Mouse (Mus musculus): ENCODE measurements around the gene Foxo6. TPM values are rescaled to one million over a fixed set of nuclear protein-coding genes. Genes with fewer than 3 reads are reported as not detected.

The Foxo6 gene
- polyA plus RNA-seq, 1 experiment from 2014 or later: 0.13 TPM

DNA sequence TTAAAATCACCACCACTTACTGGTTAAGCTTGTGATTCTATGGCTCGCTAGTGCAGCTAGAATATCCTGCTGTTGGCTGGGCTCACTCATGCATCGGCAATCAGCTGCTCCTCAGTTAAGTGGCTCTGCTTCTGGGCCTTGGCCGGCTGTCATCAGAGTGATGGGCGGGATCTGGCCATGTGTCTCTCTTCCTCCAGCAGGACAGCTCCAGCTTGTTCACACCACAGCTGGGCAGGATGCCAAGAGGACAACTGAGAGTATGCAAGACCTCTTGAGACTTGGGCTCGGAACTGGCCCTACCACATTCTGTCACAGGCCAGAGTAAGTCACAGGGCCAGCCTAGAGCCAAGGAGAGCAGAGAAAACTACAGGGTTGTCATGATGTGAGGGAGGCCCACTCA, 39.7 kb downstream of the Foxo6 start:
- H3K4me3 ChIP-seq (ENCODE audit: low read depth, low read length): no peak overlapping the region
- H3K27ac ChIP-seq (ENCODE audit: low read length): no peak overlapping the region
- no peak overlapping the region for H3K4me2 ChIP-seq (replicated peaks; ENCODE audit: low read depth, low read length)
- no peaks in the 10 kb centered on the region for H3K36me3 ChIP-seq (ENCODE audit: insufficient read depth, low read length)
- no peak overlapping the region for H3K9ac ChIP-seq (replicated peaks; ENCODE audit: low read depth)
- TF ChIP-seq CTCF (IDR thresholded peaks at IDR 0.05) (no peak), EP300 (IDR thresholded peaks at IDR 0.05) (peak; percentile 68)
- WGBS: 14% methylated on average over 5 of the region's 5 CpGs
- H3K4me1 ChIP-seq (ENCODE audit: insufficient read depth, low read depth, low read length): peaks cover 12% of the 10 kb centered on the region
- peak; percentile 96 for DNase-seq (ENCODE audit: low spot score)
- ATAC-seq: peak; percentile 90
- H3K9me3 ChIP-seq (ENCODE audit: low read length): no peaks in the 10 kb centered on the region
- H3K27me3 ChIP-seq (replicated peaks; ENCODE audit: insufficient read depth, low read length): no peaks in the 10 kb centered on the region

DNA sequence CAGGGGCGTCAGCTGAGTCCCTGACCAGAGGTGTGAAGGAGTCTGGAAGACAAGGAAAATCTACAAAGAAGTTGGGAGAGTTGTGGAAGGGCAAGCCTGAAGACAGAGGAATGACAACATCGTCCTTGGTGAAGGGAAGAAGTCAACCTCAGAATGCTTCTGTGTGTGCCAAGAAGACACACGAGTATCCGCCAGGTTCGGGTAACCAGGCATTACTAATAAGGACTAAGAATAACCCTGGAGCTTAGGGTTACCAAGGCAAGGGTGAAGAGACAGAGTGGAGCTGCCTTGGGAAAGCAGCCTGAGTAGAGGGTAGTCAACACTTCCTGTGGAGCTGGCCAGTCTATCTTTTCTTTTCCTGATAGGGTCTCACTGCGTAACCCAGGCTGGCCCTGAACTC, 41.1 kb downstream of the Foxo6 start:
- Histone ChIP-seq H3K9ac (replicated peaks; ENCODE audit: low read depth) (no peak overlapping the region), H3K36me3 (ENCODE audit: insufficient read depth, low read length) (no peaks in the 10 kb centered on the region), H3K4me3 (ENCODE audit: low read depth, low read length) (no peak overlapping the region), H3K4me1 (ENCODE audit: insufficient read depth, low read depth, low read length) (peaks cover 12% of the 10 kb centered on the region), H3K9me3 (ENCODE audit: low read length) (no peaks in the 10 kb centered on the region), H3K27ac (ENCODE audit: low read length) (no peak overlapping the region), H3K4me2 (replicated peaks; ENCODE audit: low read depth, low read length) (no peak overlapping the region), H3K27me3 (replicated peaks; ENCODE audit: insufficient read depth, low read length) (no peaks in the 10 kb centered on the region)
- no peak for TF ChIP-seq EP300 (IDR thresholded peaks at IDR 0.05)
- TF ChIP-seq CTCF (IDR thresholded peaks at IDR 0.05): no peak
- no peak for DNase-seq (ENCODE audit: low spot score)
- 91% methylated on average over 6 of the region's 6 CpGs for WGBS
- ATAC-seq: no peak

DNA sequence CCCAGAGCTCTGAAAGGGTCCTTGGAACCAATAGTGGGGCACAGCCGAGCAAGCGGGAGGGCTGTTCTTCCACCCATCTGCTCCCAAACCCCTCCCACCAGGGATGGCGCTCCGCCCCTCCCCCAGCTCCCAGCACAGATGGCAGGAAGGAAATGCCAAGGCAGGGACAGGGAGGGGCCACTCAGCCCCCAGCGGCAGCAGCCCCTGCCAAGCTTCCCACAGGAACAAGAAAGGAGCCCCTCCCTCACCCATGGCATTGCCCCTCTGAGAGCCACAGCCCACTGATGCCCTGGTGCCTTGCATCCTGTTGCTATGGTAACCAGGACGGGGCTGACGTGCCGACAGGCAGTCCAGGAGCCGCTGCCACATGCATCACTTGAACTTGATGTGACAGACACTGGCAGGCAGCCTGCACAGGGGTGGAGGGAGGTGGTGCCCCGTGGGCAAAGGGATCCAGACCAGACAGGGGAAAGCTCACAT, 44.3 kb downstream of the Foxo6 start:
- H3K4me3 ChIP-seq (ENCODE audit: low read depth, low read length): no peak overlapping the region
- H3K36me3 ChIP-seq (ENCODE audit: insufficient read depth, low read length): no peaks in the 10 kb centered on the region
- WGBS: 3% methylated on average over 10 of the region's 10 CpGs
- no peaks in the 10 kb centered on the region for H3K9me3 ChIP-seq (ENCODE audit: low read length)
- no peak overlapping the region for H3K9ac ChIP-seq (replicated peaks; ENCODE audit: low read depth)
- no peak for TF ChIP-seq CTCF (IDR thresholded peaks at IDR 0.05)
- TF ChIP-seq EP300 (IDR thresholded peaks at IDR 0.05): no peak; the same call in 1 of the 2 replicates
- DNase-seq (ENCODE audit: low spot score) (peak; percentile 68), ATAC-seq (peak; percentile 56)
- H3K4me1 ChIP-seq (ENCODE audit: insufficient read depth, low read depth, low read length): no peaks in the 10 kb centered on the region
- no peaks in the 10 kb centered on the region for H3K27me3 ChIP-seq (replicated peaks; ENCODE audit: insufficient read depth, low read length)
- H3K4me2 ChIP-seq (replicated peaks; ENCODE audit: low read depth, low read length): no peak overlapping the region
- no peak overlapping the region for H3K27ac ChIP-seq (ENCODE audit: low read length)

GRCm38 (mm10) chr4:120241106-120241505, 46.0 kb downstream of the Foxo6 start:
- 57% methylated on average over 3 of the region's 3 CpGs for WGBS
- no peak overlapping the region for H3K27ac ChIP-seq (ENCODE audit: low read length)
- H3K9ac ChIP-seq (replicated peaks; ENCODE audit: low read depth): no peak overlapping the region
- H3K27me3 ChIP-seq (replicated peaks; ENCODE audit: insufficient read depth, low read length): no peaks in the 10 kb centered on the region
- TF ChIP-seq CTCF (IDR thresholded peaks at IDR 0.05) (no peak), EP300 (IDR thresholded peaks at IDR 0.05) (no peak)
- DNase-seq (ENCODE audit: low spot score): no peak
- no peaks in the 10 kb centered on the region for H3K4me1 ChIP-seq (ENCODE audit: insufficient read depth, low read depth, low read length)
- H3K36me3 ChIP-seq (ENCODE audit: insufficient read depth, low read length): no peaks in the 10 kb centered on the region
- H3K9me3 ChIP-seq (ENCODE audit: low read length): no peaks in the 10 kb centered on the region
- no peak for ATAC-seq
- no peak overlapping the region for H3K4me2 ChIP-seq (replicated peaks; ENCODE audit: low read depth, low read length)
- no peak overlapping the region for H3K4me3 ChIP-seq (ENCODE audit: low read depth, low read length)

DNA sequence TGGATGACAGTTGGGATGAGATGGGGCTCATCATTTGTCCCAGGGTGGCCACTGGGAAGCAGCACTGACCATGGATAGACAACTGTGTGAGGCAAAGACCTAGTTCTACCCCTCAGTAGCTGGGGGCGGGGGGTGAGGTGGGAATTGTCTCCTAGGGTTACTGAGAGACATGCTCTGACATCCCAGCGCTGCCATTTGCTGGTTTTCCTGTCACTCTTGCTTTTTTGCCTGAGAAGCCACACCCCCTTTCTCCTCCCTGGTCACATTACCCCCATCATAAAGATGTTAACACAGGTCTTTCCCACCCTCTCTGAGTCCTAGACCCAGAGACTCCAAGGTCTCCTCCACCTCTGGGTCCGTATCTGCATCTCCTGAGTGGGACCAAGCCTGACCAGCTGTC, 47.7 kb downstream of the Foxo6 start:
- WGBS: 65% methylated on average over 3 of the region's 3 CpGs
- DNase-seq (ENCODE audit: low spot score) (no peak), ATAC-seq (no peak)
- Histone ChIP-seq H3K4me1 (ENCODE audit: insufficient read depth, low read depth, low read length) (no peaks in the 10 kb centered on the region), H3K27me3 (replicated peaks; ENCODE audit: insufficient read depth, low read length) (no peaks in the 10 kb centered on the region), H3K4me3 (ENCODE audit: low read depth, low read length) (no peak overlapping the region), H3K9me3 (ENCODE audit: low read length) (no peaks in the 10 kb centered on the region), H3K36me3 (ENCODE audit: insufficient read depth, low read length) (no peaks in the 10 kb centered on the region), H3K9ac (replicated peaks; ENCODE audit: low read depth) (no peak overlapping the region), H3K4me2 (replicated peaks; ENCODE audit: low read depth, low read length) (no peak overlapping the region), H3K27ac (ENCODE audit: low read length) (no peak overlapping the region)
- TF ChIP-seq CTCF (IDR thresholded peaks at IDR 0.05): no peak

GRCm38 (mm10) chr4:120233243-120233642, 53.9 kb downstream of the Foxo6 start:
- H3K4me2 ChIP-seq (replicated peaks; ENCODE audit: low read depth, low read length): no peak overlapping the region
- no peak for ATAC-seq

GRCm38 (mm10) chr4:120232541-120232940, 54.6 kb downstream of the Foxo6 start:
- no peak for ATAC-seq
- WGBS: 76% methylated on average over 2 of the region's 2 CpGs

More at GRCm38 (mm10) chr4:120233243-120233642, 53.9 kb downstream of the Foxo6 start:
- Histone ChIP-seq H3K9me3 (ENCODE audit: low read length) (no peaks in the 10 kb centered on the region), H3K36me3 (ENCODE audit: insufficient read depth, low read length) (no peaks in the 10 kb centered on the region), H3K9ac (replicated peaks; ENCODE audit: low read depth) (no peak overlapping the region), H3K4me1 (ENCODE audit: insufficient read depth, low read depth, low read length) (no peaks in the 10 kb centered on the region), H3K27me3 (replicated peaks; ENCODE audit: insufficient read depth, low read length) (no peaks in the 10 kb centered on the region), H3K27ac (ENCODE audit: low read length) (no peak overlapping the region), H3K4me3 (ENCODE audit: low read depth, low read length) (no peak overlapping the region)
- no peak for TF ChIP-seq EP300 (IDR thresholded peaks at IDR 0.05)
- peak; percentile 50 for TF ChIP-seq CTCF (IDR thresholded peaks at IDR 0.05)
- WGBS: 51% methylated on average over 2 of the region's 2 CpGs
- DNase-seq (ENCODE audit: low spot score): no peak

More at GRCm38 (mm10) chr4:120232541-120232940, 54.6 kb downstream of the Foxo6 start:
- DNase-seq (ENCODE audit: low spot score): no peak
- H3K9me3 ChIP-seq (ENCODE audit: low read length): no peaks in the 10 kb centered on the region
- H3K9ac ChIP-seq (replicated peaks; ENCODE audit: low read depth): no peak overlapping the region
- H3K27ac ChIP-seq (ENCODE audit: low read length): no peak overlapping the region
- no peak overlapping the region for H3K4me3 ChIP-seq (ENCODE audit: low read depth, low read length)
- no peaks in the 10 kb centered on the region for H3K27me3 ChIP-seq (replicated peaks; ENCODE audit: insufficient read depth, low read length)
- no peaks in the 10 kb centered on the region for H3K4me1 ChIP-seq (ENCODE audit: insufficient read depth, low read depth, low read length)
- H3K4me2 ChIP-seq (replicated peaks; ENCODE audit: low read depth, low read length): no peak overlapping the region
- no peak for TF ChIP-seq EP300 (IDR thresholded peaks at IDR 0.05)
- no peak for TF ChIP-seq CTCF (IDR thresholded peaks at IDR 0.05)
- no peaks in the 10 kb centered on the region for H3K36me3 ChIP-seq (ENCODE audit: insufficient read depth, low read length)
